Mouse (Mus musculus): ENCODE measurements at regions not wholly inside any gene's neighbourhood (a gene's known extent, or its start where the extent isn't known, plus 50 kb on each side); places are given as distances from the start of the nearest gene placed in this dataset.

GRCm38 (mm10) chr7:79211287-79211976 is 61.6 kb upstream of the Abhd2 start:
- TF ChIP-seq GATA1 (IDR thresholded peaks at IDR 0.05; ENCODE audit: borderline replicate concordance, low read length) (no peak), FLI1 (IDR thresholded peaks at IDR 0.05; ENCODE audit: low read length) (no peak)

Data from megakaryocyte, embryonic 14.5 days (primary cell).